Comparison of ENCODE assay signal across 7 mouse cellular contexts in the genomic region with DNA sequence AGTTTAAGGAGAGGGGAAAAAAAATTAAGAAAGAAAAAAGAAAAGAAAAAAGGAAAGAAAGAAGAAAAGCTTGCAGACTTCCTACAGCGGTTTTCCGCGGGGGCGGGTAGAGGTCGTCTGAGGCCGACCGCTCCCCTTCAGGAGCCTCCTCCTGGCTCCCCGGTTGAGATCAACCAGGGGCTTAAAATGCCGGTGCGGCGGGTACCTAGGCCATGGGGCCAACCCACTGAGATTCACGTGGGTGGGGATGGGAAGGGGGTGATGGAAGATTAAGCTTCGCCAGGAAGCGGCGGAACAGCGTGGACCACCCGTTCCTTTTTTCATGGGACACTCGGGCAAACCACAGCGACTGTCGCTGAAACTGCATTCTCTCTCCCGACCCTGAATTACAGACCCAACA. TPM values are rescaled to one million over a fixed set of nuclear protein-coding genes. Genes with fewer than 3 reads are reported as not detected.
DNase-seq lines count a peak whose midpoint lies in the region; ATAC-seq lines count a peak whose summit lies in the region.

No protein-coding gene starts in this region.

- H3K9me3 ChIP-seq in midbrain, embryonic 12.5 days: no peaks in the 10 kb centered on the region

- peaks cover 73% of the 10 kb centered on the region for H3K4me1 ChIP-seq in midbrain, embryonic 12.5 days

- peak overlapping the region; percentile 95 for H3K4me3 ChIP-seq in midbrain, embryonic 12.5 days

- H3K9ac ChIP-seq in midbrain, embryonic 12.5 days (replicated peaks): peak overlapping the region; percentile 99

- 0 out of 2 replicates have a peak, but pooled peaks cover 8% of the 10 kb centered on the region for H3K36me3 ChIP-seq in midbrain, embryonic 12.5 days

- WGBS in midbrain, embryonic 12.5 days: 1% methylated on average over 21 of the region's 21 CpGs

- no peak overlapping the region for H3K27ac ChIP-seq in midbrain, embryonic 12.5 days (replicated peaks)

- H3K4me2 ChIP-seq in midbrain, embryonic 12.5 days (replicated peaks): peak overlapping the region; percentile 91

- peak; percentile 12 to 24 for DNase-seq in B cell, adult 2 months
- peak; percentile 50 for DNase-seq in CD4-positive helper T cell, adult 2 months (ENCODE audit: low read depth, low spot score)
- DNase-seq in heart, postnatal 4 days: peak; percentile 21
- no peak for DNase-seq in layer of hippocampus, adult 11-12 months (ENCODE audit: low spot score)
- DNase-seq in testis, postnatal 14 days (ENCODE audit: low spot score): no peak
- DNase-seq in adrenal gland, postnatal 4 days (ENCODE audit: low spot score in 2 of 2): no peak

- H3K27me3 ChIP-seq in midbrain, embryonic 12.5 days: 0 out of 2 replicates have a peak, but pooled peaks cover 3% of the 10 kb centered on the region

- no peak for ATAC-seq in midbrain, embryonic 12.5 days (ENCODE audit: low FRiP score, low read depth)

RNA-seq across cellular contexts. Expression of a gene that starts 2.3 kb away (rescaled TPM):
- 10 to 100 TPM; 18.1 to 19.6 TPM for total RNA-seq in heart, postnatal 4 days (2021)
- 34.5 and 35.3 TPM in 2 replicates for polyA plus RNA-seq in midbrain, embryonic 12.5 days (2016; fragmentation: Nextera tagmentation; extraction: Ambion mirVana)
- total RNA-seq in adrenal gland, postnatal 4 days (2021): 10 to 100 TPM; 37.8 to 41.2 TPM

Comparison
In these comparisons a context has a peak if more than half of its experiments do, and no peak if none do; other contexts are left out.
1. DNase-seq: peak in B cell, adult 2 months (2 of 2), CD4-positive helper T cell, adult 2 months (single experiment) and heart, postnatal 4 days (single experiment); none in layer of hippocampus, adult 11-12 months (single experiment), testis, postnatal 14 days (single experiment) and adrenal gland, postnatal 4 days (0 of 2).